Mouse (Mus musculus) inflammation-experienced regulatory T-cells, adult 6 months (primary cell): Measurements from ENCODE around the gene Crocc. TPM values are rescaled to one million over a fixed set of nuclear protein-coding genes. Genes with fewer than 3 reads are reported as not detected.

Experiments used
- ATAC-seq: one replicate; pipeline ENCODE4 v1.8.0; 2017
- polyA plus RNA-seq, 3 experiments: library from polyadenylated mRNA; unstranded; fragments of 100-300 nt; shearing (Covaris generic); gene quantifications; one replicate each; pipeline ENCODE4 v1.2.1; 2017

Gene Crocc
- polyA plus RNA-seq, 3 experiments from 2014 or later: 0.67 to 1.2 (median 0.67) TPM

GRCm38 (mm10) chr4:140983442-140983841 is 76.9 kb downstream of the Crocc start:
- ATAC-seq: peak; percentile 63

GRCm38 (mm10) chr4:140982808-140983207 is 77.5 kb downstream of the Crocc start:
- ATAC-seq: no peak

- ATAC-seq: no peak
Observed at GRCm38 (mm10) chr4:140981605-140982004, 78.7 kb downstream of the Crocc start.

- no peak for ATAC-seq
Observed at GRCm38 (mm10) chr4:140977886-140978692, 82.3 kb downstream of the Crocc start.

- no peak for ATAC-seq
Observed at GRCm38 (mm10) chr4:140977278-140977677, 83.1 kb downstream of the Crocc start.

GRCm38 (mm10) chr4:140975356-140975755 is 85.0 kb downstream of the Crocc start:
- ATAC-seq: no peak

- ATAC-seq: no peak
Observed at GRCm38 (mm10) chr4:140974408-140974807, 85.9 kb downstream of the Crocc start.

GRCm38 (mm10) chr4:140971691-140972090 is 88.7 kb downstream of the Crocc start:
- ATAC-seq: no peak

- ATAC-seq: no peak
Observed at GRCm38 (mm10) chr4:140967386-140968159, 92.8 kb downstream of the Crocc start.

Other genes with a start within 250 kb of the Crocc start
- not detected for gene Padi3, start 249.9 kb downstream of the Crocc start, polyA plus RNA-seq
- gene Padi1, start 214.8 kb downstream of the Crocc start, polyA plus RNA-seq: under 1 TPM in 2 of 3 experiments, not detected in 1; 0.28 to 0.36 TPM
- 10 to 100 TPM in 1 of 3 experiments, 1 to 10 TPM in 2; 7.9 to 20.2 (median 9.7) TPM for gene Padi2, start 154.2 kb downstream of the Crocc start, polyA plus RNA-seq
- gene Sdhb, start 99.3 kb downstream of the Crocc start, polyA plus RNA-seq: 100 to 1,000 TPM; 275 to 381 (median 276) TPM
- gene Atp13a2, start 73.7 kb downstream of the Crocc start, polyA plus RNA-seq: 1 to 10 TPM; 3.1 to 5.9 (median 5.6) TPM
- gene Mfap2, start 50.1 kb downstream of the Crocc start, polyA plus RNA-seq: not detected
- 10 to 100 TPM; 85.9 to 95.9 (median 91.8) TPM for gene Necap2, start 17.8 kb upstream of the Crocc start, polyA plus RNA-seq
- gene Spata21, start 27.8 kb upstream of the Crocc start, polyA plus RNA-seq: 1 to 10 TPM; 1.1 to 1.5 (median 1.5) TPM
- gene Szrd1, start 79.2 kb upstream of the Crocc start, polyA plus RNA-seq: 10 to 100 TPM; 37.9 to 88.5 (median 58.2) TPM
- gene Fbxo42, start 87.4 kb upstream of the Crocc start, polyA plus RNA-seq: 1 to 10 TPM; 5.5 to 6.3 (median 5.8) TPM
- 1 to 10 TPM; 1.7 to 6.1 (median 3.3) TPM for gene Rsg1, start 153.4 kb upstream of the Crocc start, polyA plus RNA-seq
- gene Arhgef19, start 178.9 kb upstream of the Crocc start, polyA plus RNA-seq: not detected
- gene Epha2, start 240.7 kb upstream of the Crocc start, polyA plus RNA-seq: not detected